Mouse (Mus musculus): ENCODE measurements around the gene Enpp3.

Gene Enpp3

DNA sequence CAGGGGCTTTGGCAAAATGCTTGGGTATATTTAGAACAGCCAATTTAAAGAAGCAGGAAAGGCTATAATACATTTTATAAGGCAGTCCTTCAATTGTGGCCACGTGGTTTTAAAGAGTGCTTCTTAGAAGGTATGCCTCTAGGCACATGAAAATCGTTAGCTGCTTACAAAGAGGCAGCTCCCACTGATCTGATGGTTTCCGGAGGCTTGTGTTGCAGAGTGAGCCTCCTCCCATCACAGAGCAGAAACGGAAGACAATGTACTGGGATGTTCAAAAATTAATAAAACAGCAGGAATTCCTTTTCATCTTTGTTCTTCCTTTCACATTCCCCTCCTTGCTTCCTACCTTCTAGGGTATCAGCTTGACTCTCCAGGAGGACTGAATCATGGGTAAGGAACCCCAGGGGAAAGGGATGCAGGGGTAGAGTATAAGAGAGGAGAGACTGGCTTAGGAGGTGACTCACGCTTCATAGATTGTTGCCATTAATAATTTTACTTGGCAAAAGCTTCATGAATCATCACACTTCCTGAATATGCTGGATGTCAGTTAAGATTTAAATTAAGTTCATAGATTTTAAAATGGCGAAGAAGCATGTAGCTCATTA is 77.4 kb downstream of the Enpp3 start:
- in situ Hi-C loops (cut with MboI, MseI) = no loop called here

- in situ Hi-C loops (cut with MboI, MseI) = no loop called here
These were observed 78.0 kb downstream of the Enpp3 start for GRCm38 (mm10) chr10:24764640-24765039.

GRCm38 (mm10) chr10:24763257-24763656 is 79.4 kb downstream of the Enpp3 start:
- in situ Hi-C loops (cut with MboI, MseI) = no loop called here

DNA sequence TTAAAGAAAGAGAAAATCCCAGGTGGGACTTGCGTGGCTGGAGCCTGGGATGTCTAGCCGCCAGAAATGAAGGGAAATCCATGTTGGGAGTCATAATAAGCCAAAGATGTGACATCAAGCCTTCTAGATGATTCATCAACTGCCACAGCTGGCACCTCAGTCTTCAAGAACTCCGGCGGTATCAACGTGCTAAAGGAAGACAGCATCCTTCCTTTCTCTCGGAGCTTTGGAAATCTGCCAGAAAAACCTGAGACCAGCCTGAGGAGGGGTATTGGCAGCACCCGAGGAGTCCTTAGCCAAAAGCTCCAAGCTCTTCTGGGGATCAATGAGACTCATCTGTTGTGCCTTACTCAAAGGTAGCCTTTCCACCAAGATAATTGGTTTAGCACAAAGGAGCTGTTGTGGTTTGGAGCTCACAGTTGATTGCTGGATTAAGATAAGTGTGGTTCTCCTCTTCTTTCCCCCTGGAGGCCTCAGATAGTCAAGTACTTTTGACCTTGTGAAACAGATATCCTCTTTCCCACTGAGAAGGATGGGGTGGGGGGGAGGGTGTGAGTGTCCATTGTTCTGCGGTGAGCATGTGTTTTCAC is 84.2 kb downstream of the Enpp3 start:
- in situ Hi-C loops (cut with MboI, MseI) = no loop called here

DNA sequence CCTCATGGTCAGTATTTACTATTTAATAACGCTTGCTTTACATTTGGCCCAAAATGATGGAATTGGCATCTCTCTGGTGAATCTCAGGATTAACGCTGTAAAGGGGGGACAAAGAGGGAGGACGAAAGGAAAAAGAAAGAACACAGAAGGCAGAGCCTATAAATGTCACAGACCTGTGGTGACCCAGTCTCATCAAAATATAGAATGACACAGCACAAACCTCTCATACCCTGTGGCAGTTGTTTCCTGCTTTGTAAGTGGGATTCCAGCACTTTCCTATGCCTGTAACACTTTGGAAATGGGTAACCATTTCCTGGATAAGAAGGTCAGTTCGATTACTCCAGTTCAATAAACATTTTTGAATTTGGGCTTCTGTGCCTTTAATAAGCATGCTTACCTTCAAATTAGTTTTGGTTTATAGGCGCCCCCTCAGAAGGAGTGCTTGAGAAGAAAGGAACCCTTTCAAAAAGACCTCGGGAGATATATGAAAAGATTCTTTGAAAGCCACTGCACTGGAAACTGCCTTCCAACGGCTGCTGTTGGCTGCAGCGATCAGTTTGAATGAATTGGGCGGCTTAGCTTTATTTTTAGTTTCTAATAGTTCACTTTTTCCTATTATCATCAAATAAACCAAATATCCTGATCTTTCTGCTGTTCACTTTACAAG is 87.6 kb downstream of the Enpp3 start:
- in situ Hi-C loops (cut with MboI, MseI) = no loop called here

DNA sequence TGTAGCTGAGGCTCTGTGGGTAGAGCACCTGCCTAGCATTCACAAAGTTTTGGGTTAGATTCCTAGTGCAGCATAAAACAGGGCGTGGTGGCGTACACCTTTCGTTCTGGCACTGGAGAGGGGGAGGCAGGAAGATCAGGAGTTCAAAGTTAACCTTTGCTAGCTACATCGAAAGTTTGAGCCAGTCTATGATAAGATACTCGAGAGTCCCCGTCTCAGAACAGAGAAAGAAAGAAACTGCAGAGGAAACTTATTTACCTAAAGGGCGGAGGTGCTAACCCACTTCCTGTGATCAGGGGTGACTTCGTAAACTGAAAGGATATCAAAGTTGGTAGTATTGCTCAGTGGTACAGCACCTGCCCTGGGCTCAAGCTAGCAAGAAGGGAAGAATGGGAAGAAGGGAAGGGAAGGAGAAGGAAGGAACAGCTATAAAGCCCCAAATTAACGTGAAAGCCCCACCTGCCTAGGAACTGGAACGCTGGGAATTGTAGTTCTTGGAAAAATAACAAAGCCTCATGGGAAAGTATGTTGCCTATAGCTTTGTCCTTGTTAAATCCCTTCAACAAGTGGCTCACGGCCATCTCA is 88.3 kb downstream of the Enpp3 start:
- in situ Hi-C loops (cut with MboI, MseI) = no loop called here

DNA sequence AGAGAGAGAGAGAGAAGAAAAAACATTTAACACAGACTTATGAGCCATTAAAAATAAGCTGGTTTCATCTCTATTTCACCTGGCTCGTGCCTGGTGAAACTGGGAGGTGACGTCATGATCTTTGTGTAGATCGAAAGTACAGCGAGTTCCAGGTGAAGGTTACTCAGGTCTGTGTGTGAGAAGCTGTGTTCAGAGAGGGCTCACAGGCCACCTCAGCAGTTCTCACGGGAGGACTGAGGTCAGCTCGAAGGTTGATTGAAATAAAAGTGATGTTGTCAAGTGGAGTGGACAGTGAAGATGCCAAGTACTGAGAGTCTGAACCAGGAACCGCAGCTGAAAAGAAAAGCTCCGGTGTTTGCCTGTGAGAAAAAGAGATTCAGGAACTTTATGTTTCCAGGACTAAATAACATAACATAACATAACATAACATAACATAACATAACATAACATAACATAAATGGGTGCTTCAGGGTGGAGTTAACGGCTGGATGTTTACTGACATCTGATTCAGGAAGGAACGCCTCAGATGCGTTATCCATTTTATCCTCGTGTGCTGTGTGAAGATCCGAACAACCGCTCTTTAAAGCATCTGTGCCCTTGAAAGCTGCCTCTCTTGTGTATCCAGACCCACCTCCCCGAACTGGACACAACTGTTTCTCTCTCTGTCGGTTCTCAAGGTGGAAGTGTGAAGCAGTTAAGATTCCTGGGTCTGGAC is 88.9 kb downstream of the Enpp3 start:
- in situ Hi-C loops (cut with MboI, MseI) = no loop called here

DNA sequence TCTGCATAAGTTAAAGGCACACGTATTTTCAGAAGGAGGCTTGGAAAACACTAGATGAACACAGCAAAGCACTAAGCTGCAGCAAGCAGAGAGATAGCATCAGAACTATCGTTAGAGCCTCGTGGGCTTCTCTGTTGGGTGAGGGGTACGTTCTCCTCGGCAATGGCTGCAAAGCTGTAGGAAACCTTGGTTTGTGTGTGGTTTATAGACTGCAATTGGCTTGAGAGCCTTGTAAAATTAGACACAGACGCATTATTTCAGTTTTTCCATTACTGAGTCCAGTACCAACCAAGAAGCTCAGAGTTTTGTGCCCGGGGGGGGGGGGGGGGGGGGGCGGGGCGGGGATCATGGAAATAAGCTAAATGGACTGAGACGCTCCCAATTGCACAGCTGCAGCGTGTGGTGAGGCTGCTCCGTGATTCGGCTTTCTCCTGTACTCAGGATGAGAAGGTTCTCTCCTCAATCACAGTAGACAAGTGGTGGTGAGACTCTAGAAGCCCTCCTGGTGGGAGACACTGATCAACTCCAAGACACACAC is 99.6 kb downstream of the Enpp3 start:
- in situ Hi-C loops (cut with MboI, MseI) = no loop called here

GRCm38 (mm10) chr10:24741229-24742198 is 101.1 kb downstream of the Enpp3 start:
- in situ Hi-C loops (cut with MboI, MseI) = no loop called here

- in situ Hi-C loops (cut with MboI, MseI) = no loop called here
These were observed 103.5 kb downstream of the Enpp3 start for GRCm38 (mm10) chr10:24739171-24739570.

DNA sequence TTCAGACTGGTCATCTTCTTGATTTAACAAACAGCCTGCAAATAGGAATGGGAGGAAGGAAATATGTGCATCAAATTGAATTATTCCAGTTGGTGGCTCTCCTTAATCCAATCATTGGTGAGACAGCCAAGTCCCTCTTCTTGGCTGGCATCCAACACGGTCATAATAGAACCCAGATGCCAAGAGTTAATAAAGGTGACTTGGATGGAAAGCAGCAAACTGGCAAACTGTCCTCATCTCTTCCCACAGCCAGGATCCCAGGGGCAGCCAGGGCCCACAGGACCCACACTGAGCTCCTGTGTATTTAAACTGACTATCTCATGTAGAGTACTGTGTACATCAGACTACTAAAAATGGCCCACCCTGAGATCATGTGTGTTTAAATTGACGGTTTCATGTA is 104.2 kb downstream of the Enpp3 start:
- in situ Hi-C loops (cut with MboI, MseI) = no loop called here

DNA sequence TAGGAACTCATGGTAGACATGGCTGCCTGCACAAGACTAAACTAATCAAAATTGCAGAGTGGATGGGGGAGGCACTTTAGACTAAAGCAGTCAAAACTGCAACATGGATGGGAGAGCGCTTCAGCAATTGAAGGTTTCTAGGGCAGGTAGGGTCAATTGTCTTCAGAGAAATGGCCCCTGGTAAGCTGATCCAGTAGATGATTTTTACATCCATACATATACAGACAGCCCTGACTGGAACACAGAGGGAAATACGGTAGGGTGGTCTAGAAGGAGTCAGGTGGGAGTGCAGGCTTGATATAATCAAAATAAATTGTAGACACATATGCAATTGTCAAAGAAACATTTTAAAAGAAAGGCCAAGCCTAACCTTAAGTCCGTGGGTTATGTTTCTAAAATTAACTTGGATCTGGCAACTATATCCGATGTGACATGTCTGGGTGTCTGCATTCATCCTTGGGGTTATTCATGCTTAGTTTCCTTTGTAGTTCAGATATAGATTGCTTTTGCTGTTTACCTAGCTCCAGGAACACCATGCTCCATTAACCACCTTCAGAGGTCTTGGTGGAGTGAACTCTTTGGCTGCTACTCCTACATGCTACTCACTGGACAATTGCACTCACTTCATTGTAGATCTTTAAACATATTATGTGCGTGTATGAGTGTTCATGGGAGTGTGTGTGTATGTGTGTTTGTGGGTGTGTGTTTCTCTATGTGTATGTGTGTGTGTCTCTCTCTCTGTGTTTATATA is 107.4 kb downstream of the Enpp3 start:
- in situ Hi-C loops (cut with MboI, MseI) = no loop called here

DNA sequence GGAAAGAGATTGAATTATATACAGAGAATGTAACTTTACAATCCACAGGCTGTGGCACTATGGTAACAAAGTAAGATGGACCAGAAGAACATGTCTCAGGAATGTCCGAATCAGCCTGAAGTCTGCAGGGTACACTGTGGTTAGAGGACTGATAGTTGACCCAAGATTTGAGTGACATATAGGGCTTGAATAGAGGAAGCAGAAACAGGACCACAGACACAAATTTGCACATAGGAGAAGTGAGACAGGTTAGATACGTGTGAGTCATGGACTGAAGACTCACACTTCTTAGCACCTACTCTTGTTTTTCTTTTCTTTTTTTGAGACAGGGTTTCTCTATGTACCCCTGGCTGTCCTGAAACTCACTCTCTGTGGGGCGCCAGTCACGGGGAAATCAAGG is 115.1 kb downstream of the Enpp3 start:
- in situ Hi-C loops (cut with MboI, MseI) = no loop called here

- in situ Hi-C loops (cut with MboI, MseI) = no loop called here
These were observed 117.4 kb downstream of the Enpp3 start for GRCm38 (mm10) chr10:24725197-24725596.
